Mouse (Mus musculus): Measurements from ENCODE around the gene Cacfd1.

Gene Cacfd1

DNA sequence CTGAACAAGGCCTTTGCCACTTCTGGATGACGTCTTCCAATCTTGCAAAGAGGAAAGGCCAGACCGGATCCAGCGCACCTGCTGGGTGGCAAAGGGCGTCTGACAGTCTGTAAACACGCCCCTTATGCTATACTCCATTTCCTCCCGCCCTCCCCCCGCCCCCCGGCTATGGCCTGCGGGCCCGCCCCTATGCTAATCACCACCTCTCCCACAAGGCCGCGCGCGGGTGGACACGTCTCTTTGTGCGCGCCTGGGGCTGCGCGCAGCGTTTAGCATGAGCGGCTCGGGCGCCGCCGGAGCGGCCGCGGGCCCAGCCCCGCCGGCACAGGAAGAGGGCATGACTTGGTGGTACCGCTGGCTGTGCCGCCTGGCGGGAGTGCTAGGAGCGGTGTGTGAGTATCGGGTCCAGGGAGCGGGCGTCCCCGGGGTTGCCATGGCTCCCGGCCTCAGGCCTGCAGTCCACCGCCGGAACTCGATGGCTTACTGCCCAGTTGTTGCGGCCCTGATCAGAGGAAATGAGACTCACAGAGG is at the start of gene Cacfd1:
Gene Cacfd1 (plus strand): TSS at position 213 of the 531 bp plus-strand sequence.
- peak; percentile 91 to 94 for DNase-seq

DNA sequence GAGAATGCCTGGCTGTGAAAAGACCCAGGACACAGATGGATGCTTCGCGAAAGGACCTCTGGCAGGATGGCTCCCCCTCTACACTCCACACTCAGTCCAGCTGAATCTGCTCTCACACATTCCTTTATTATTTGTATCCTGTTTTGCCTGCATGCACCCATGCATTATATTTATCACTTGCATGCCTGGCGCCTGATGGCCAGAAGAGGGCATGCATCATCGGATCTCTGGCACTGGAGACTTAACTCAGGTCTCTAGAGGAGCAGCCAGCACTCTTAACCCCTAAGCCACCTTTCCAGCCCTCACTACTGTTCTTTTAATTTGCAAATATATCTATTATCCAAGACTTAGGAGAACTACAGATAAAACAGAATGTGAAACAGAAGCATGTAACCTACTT is 49.0 kb upstream of the Cacfd1 start:
- peak in 1 of 2 experiments; percentile 36 for DNase-seq

DNA sequence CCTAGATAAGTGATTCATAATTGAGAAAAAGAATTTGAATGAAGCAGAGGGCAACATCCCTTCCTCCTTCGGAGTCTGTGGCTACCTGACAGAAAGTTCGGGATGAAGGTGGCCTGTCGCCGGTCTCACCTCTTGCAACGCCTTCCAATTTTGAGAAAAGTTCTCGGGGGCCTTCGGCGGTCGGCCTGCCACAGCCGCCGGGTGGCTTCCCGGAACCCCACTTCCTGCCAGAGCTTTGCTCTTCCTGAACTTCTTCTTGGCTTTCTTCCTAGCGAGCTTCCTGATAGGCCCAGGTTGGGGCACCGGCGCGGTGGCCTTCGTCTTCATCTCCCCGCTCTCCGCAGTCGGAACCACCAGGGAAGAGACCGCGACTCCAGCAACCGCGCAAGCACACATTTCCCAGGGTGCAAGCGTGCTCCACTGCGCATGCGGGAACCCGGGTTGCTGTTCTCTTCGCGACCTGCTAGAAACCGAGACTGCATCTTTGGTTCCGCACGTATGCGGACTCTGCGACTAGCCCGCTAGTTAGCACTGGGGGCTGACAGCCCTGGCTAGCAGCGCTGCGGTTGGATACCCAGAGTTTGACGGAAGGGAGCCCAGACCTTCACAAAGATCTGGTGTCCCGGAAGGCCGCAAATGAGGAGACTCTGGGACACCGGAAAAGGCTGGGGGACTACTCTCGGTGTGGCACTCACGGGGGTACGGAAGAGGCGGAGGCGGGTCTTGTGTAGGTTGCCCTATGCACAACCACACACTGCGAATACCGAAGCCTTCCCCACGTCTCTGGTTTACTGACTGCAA is 45.6 kb upstream of the Cacfd1 start, which contains the start of gene Rexo4:
Gene Rexo4 (minus strand): TSS at position 464 of the 801 bp plus-strand sequence.
- peak; percentile 95 for DNase-seq

DNA sequence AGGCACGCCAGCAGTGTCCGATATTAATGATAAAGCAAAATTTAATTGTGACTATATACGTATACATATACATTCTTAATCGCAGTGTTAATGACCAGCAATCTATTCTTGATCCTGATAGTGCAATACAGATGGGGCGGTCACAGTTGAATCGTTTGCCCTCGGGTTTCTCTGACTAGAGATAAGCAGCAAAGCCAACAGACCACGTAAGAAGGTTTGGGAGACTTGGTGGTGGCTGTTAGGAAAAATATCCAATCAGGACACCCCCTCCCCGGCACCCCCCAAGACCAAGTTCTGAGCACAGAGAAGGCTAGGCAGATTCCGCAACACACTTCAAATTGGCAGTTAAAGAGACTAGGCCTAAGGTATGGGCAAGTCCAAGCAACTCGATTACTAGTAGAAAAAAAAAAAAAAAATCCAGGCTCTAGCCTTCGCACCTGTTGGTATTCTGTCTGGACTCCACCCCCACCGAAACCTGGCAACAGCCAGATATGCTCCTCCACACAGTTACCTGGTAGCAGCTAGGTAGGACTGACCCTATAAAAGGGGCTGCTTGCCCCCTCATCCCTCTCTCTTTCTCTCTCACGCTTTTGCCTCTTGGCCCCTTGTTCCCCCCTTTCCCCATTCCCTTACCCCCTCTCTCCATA is 44.9 kb upstream of the Cacfd1 start:
- peak in 1 of 2 experiments; percentile 23 for DNase-seq

DNA sequence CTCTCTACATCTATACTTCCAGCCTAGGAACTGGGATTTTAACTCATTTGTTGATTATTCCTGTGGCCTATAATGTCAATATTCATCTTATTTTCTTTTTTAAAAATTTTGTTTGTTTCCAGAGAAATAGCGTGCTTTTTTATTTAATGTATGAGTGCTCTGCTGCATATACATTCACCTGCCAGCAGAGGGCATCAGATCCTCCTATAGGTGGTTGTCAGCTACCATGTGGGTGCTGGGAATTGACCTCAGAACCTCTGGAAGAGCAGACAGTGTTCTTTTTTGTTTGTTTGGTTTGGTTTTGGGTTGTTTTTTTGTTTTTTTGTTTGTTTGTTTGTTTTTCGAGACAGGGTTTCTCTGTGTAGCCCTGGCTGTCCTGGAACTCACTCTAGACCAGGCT is 42.5 kb upstream of the Cacfd1 start:
- no peak for DNase-seq

DNA sequence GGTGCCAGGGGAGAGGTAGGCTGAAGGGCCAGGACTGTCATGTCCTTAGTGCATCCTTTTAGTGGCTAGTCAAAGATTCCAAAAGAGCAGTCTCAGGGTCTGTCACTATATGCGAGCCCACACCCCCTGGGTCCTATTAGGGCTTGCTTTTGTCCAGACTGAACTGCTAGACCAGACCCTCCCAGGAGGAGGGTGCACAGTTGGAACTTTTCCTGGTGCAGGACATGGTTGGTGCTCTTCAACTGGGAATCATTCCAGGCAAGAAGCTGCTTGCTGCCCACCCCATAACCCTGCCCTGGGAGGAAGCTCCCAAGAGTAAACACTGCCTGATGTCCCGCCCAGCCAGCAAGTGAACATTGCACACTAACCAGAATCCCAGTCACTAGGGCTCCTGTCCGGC is 36.6 kb upstream of the Cacfd1 start, which contains the start of gene Adamts13:
Gene Adamts13 (plus strand): TSS at position 301 of the 400 bp plus-strand sequence.
- no peak for DNase-seq

DNA sequence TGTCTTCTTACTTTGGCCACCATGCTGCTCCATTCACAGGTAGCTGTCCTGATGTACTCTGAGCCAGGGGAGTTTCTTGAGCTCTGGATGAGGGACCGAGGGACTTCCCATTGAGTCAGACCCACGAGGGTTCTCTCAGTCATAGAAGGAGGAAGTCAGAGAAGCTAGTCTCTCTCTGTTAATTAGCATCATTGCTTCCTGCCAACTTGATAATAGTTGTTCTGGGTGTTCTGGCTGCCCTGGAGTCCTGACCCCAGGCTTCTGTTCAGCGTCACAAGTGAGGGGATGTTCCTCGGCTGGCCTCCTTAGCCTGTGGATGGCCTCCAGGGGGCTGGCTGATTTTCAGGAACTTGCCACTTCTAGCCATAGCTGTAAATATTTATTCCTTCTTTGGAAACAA is 35.8 kb upstream of the Cacfd1 start:
- no peak for DNase-seq

DNA sequence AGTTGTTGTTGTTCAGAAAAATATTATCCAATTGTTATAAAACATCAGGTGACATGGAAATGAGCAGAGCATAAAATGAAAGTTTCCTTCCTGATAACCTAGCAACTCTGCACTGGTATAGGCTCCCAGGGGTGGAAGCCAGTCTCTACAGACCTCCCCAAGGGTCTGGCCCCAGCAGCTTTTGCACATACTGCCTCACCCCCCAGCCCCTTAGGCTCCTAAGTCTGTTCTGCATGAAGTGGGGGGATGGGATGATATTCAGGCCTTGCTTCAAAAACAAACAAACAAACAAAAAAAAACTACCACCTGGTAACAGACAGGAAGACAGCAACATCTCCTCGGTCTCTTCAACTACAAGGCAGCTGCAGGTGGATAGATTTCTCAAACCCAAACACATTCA is 29.4 kb upstream of the Cacfd1 start:
- DNase-seq = no peak

DNA sequence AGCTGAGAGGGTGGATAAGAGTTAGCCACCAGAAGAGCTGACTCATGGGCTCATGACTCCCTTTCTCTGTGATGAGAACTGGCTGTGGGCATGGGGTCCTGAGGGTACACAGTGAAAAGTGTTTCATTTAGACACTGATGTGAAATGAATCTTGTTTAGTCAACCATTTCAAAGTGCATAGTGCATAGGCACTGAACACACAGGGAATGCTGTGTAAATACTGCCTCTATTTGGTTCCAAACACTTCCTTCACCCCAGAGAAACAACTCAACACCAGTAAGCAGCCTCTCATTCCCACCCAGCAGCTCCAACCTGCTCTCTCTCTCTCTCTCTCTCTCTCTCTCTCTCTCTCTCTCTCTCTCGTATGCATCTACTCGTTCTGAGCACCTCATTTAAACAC is 25.5 kb upstream of the Cacfd1 start:
- no peak for DNase-seq

DNA sequence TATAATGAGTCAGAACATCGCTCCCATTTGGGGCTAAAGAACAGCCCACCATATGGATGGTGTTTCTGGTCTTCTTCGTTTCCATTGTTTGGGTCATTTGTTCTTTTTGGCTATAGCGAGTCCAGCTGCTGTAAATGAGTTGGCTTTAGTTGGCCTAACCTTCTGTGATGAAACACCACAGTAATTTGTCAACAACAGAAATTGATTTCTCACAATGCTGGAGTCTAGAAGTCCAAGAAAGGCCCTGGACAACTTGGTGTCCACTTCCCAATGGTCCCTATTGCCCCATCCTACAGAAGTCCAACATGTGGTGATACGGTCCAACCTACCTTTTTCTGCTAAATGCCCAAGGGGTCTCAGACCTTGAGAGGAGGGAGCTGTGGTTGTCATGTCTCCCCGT is 25.1 kb upstream of the Cacfd1 start:
- DNase-seq = no peak

DNA sequence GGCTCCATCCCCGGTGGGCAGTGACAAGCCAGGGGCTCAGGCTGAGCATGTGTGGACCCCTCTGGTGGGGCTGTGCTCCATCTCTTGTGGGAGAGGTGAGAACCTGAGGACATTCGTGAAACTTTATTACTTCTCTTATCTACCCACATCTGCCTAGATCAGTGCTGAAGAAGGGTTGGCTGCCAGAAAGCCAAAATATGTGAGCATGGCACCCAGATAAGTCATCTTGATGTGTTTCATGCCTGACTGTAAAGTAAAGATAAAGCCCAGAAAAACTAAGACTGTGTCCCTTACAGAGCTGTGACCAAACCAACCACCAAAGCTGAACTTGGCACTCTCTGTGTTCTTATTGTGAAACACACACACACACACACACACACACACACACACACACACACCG is 15.8 kb upstream of the Cacfd1 start:
- no peak for DNase-seq

DNA sequence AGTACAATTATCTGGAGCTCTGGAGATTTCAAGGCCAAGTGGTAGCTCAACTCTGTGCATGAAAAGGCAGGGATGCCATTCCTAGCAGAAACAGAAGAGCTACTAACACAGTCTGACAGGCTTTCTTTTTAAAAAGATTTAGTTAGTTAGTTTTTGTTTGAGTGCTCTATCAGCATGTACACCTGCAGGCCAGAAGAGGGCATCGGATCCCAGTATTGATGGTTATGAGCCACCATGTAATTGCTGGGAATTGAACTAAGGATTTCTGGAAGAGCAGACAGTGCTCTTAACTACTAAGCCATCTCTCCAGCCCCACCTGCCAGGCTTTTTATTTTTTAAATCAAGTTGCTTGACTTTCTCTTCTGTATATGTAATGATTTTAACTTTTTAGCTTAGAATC is 12.2 kb upstream of the Cacfd1 start:
- no peak for DNase-seq

DNA sequence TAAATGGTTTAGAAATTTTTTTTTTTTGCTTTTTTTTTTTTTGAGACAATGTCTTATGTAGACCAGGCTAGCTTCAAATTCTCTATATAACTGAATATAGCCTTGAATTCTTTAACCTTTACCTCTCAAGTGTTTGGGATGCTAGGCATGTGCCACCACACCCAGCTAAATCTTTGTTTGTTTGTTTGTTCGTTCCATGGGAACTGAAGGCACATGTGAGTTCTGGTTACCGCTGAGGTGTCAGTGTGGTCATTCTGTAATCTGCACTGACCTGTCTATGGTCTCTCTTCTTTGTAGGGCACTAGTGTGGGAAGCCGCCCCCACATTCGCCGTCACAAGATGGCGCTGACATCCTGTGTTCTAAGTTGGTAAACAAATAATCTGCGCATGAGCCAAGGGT is 11.7 kb upstream of the Cacfd1 start:
- no peak for DNase-seq

DNA sequence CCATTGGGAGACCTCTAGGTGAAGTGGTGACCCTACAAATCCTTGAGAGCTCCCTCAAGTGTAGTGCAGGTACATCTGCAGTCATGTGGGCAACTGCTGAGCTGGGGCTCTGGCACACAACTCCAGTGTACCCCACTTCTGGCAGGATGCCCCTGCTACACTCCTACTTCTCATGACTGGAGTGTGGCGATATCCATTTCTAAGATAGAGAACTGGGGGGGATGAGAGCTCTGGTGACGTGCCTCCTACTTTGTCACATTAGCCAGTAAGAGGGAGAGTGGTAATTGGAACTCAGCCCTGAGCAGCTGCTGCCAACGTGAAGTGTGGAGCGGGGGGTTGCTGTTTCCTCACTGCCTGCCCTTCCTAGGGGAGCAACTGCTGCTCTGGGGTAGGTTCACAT is 3.5 kb upstream of the Cacfd1 start:
- no peak for DNase-seq

DNA sequence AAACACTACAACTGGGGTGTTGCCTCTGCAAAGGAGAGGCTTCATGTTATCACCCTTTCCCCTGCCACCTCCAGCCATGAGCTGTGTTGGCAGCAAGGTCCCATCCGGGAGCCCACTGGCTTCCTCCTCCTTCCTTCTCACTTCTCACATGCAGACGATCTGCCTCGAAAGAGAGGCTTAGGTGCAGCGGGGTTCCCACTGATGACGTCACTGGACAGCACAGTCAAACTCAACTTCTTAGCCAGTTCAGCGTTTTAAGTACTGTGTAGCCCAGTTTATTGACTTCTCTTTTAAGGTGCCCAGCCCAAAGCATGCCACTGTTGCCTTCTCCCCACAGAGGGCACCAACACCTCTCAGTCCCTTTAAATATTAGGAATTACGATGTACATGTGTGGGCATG is 2.0 kb upstream of the Cacfd1 start:
- no peak for DNase-seq

DNA sequence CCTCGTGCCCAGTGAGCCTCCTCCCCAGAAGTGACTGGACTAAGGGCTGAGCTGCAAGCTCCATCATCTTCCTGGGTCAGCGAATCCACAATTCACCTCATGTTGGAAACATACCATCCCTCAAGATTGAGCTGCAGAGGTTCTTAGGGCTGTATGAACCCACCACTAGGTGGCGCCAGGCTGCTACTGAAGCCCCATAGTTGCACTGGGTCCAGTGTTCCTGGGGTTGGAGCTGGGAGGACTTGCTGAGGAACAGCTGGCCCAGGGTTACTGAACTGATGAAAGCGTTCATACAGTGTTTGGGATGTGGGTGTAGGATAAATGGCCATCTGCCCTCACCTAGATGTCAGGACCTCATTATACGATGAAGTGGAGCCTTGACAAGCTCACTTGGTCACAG is 8.1 kb downstream of the Cacfd1 start:
- peak; percentile 73 to 85 for DNase-seq

DNA sequence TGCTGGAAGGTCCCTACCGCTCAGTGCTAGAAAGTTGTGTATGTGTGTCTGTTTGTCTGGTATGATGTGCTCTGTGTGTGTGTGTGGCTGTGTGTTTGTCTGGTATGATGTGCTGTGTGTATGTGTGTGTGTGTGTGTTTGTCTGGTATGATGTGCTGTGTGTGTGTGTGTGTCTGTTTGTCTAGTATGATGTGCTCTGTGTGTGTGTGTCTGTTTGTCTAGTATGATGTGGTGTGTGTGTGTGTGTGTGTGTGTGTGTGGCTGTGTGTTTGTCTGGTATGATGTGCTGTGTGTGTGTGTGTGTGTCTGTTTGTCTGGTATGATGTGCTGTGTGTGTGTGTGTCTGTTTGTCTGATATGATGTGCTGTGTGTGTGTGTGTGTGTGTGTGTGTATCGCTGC is 9.8 kb downstream of the Cacfd1 start:
- DNase-seq = no peak

DNA sequence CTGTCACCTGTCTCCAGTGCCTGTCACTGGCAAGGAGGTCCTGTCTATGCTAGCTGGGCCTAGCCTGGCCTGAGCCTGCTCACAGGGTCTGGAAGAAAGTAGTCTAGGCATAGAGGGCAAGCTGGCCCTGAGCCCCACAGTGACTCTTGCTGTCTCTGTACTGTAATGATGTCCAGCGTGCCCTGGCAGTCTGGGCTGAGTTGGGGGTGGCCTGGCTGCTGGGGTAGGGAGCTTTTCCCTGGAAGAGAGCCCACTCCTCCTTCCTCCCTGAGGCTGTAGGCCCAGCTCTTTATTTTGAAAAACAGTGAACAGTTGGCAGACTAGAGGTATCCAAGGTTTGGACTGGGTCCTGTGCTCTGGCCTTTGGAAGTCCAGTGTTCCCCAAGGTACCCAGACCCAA is 11.4 kb downstream of the Cacfd1 start:
- DNase-seq = peak in 1 of 2 experiments; percentile 41

DNA sequence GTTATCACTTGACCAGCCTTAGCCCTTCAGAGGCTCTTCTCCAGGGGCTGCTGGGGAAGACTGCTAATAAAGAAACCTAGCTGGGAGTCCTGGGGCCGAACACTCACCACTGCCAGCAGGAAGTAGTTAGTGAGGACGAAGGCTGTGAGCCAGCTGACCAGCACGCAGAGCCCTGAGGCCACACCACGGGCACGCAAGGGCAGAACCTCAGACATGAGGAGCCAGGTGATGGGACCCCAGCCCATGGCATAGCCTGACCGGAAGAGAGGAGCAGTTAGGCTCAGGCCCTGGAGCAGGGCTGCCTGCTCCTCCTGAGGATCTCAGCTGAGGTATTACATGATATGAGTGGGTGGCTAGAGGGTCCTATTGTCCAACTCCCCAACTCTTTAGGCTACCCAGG is 12.9 kb downstream of the Cacfd1 start:
- DNase-seq = peak in 1 of 2 experiments; percentile 19

DNA sequence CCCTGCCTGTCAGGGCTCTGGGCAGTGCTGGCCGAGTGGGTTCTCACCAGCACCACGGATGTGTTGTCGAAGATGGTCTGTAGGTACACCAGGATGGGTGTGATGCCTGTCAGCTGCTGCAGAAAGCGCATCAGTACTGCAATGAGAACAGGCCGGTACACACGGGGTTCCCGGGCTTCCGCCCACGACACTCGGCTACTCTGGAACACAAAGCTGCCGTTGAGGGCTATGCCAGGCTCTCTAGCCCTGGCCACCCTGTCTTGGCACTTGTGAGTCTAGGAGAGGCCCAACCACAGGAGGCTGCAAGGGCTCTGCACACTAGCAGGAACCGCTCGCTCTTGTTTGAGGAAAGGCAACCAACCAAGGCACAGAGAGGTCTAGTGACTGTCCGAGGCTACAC is 14.4 kb downstream of the Cacfd1 start:
- DNase-seq = peak in 1 of 2 experiments; percentile 26

DNA sequence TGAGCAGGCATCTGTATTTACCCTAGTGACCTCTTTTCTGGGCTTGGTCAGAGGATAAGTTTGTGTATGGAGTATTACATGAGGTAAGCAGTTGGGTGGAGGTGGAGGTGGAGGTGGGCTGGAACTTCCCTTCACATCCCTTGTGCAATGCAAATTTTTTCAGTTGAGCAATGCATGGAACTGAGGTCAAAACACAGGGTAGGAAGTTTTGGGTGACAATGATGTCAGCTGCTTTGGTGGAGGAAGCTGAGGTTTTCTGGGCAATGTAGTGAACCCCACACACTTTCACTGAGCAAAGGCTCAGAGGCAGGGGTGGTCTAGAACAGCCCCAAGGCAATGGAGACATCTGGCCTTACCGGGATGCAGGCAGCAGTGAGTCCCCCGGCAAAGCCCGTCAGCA is 15.8 kb downstream of the Cacfd1 start:
- DNase-seq = no peak

DNA sequence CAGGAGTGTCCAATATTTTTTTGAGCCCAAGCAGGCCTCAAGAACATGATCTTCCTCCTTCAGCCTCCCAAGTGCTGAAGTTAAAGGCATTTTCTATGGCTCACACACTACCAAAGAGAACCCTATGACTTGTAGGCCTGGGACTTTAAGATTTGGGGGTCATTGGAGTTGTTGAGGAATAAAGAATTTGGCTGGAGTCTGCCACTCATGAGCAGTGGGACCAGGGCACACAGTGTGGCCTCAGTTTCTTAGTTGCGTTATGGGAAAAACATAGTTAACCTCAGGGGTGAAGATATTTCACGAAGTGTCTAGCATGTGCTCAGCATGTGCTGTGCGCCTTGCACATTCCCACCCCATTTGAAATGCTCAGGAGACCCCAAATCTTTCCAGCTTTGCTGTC is 16.6 kb downstream of the Cacfd1 start:
- DNase-seq = no peak

DNA sequence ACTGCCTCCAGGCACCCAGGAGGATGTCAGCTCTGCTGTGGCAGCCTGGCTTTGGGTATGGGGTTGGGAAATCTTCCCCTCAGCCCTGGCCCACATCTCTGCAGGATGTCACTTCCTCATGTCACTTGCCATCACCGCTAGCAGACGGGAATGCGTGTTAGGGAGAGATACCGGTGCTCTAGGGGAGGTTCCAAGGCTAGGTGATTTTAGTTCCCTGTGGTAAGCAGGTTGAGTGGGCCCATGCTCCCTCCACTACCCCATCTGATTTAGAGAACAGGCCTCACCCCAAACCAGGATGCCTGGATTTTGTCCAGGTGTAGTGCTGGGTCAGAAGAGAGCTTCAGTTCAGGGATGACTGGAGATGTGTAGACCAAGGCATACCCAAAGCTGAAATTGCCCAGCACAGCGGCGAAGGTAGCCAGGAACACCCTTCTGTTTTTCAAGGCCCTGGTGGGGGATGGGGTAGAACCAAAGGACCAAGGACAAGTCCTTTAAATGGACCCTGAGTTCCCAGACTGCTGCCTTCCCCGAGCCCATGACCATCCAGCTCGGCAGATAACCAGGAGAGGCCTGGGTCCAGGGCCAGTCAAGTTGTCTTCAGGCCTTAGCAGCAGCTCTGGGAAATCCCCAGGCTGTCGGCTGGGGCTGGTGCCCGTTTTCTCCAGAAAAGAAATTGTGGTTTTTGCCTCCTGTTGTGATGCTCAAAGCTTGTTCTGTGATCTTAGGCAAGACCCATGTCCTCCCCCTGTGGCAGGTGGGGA is 17.3 kb downstream of the Cacfd1 start:
- DNase-seq = peak; percentile 53 to 55
